Mouse (Mus musculus) stomach, embryonic 14.5 days (tissue): ENCODE data around the gene Tmem189. TPM values are rescaled to one million over a fixed set of nuclear protein-coding genes. Genes with fewer than 3 reads are reported as not detected.

Source experiments
- ATAC-seq: fragments of 200-750 bp; cut with Nextera tagmentation; 2 replicates; pipeline ENCODE4 v1.8.0; 2017; ENCODE audit warnings: low read depth, moderate TSS enrichment; ENCODE audit not compliant: insufficient number of reproducible peaks, insufficient read depth, low FRiP score
- H3K27ac ChIP-seq: fragments of 300-500 bp; sonication (generic); 2 replicates; pipeline ENCODE4 v1.5.1; 2014; ENCODE audit warnings: mild to moderate bottlenecking, low read length, moderate library complexity, mixed read lengths
- H3K27me3 ChIP-seq: fragments of 300-500 bp; sonication (generic); 2 replicates; pipeline ENCODE4 v1.6.1; 2014; ENCODE audit warnings: low read length, control low read depth, mixed read lengths; ENCODE audit not compliant: control insufficient read depth, insufficient read depth
- H3K36me3 ChIP-seq: fragments of 300-500 bp; sonication (generic); 2 replicates; pipeline ENCODE4 v1.6.1; 2014; ENCODE audit warnings: mild to moderate bottlenecking, control low read depth, low read length, moderate library complexity, mixed read lengths; ENCODE audit not compliant: control insufficient read depth, insufficient read depth
- H3K4me1 ChIP-seq: fragments of 300-500 bp; sonication (generic); 2 replicates; pipeline ENCODE4 v1.6.1; 2014; ENCODE audit warnings: low read length, control low read depth, mixed read lengths; ENCODE audit not compliant: control insufficient read depth, insufficient read depth
- H3K4me2 ChIP-seq: fragments of 300-500 bp; sonication (generic); replicated peaks from 2 replicates; pipeline ENCODE4 v1.6.1; 2014; ENCODE audit warnings: low read depth, low read length, control low read depth
- H3K4me3 ChIP-seq: fragments of 300-500 bp; sonication (generic); 2 replicates; pipeline ENCODE4 v1.5.1; 2014; ENCODE audit warnings: low read depth, low read length, control low read depth
- H3K9ac ChIP-seq: fragments of 300-500 bp; sonication (generic); replicated peaks from 2 replicates; pipeline ENCODE4 v1.6.1; 2014; ENCODE audit warnings: low read depth, mild to moderate bottlenecking, control low read depth, low read length, moderate library complexity, mixed read lengths
- H3K9me3 ChIP-seq: fragments of 300-500 bp; sonication (generic); 2 replicates; pipeline ENCODE4 v1.6.1; 2016; ENCODE audit warnings: low read depth, low read length, control low read depth; ENCODE audit not compliant: control insufficient read depth
- WGBS: fragments of 180-500 bp; shearing (Covaris S2); extraction: QIAGEN DNeasy Blood & Tissue Kit; methylation state at CpG from one replicate; pipeline ENCODE4 v1.1.7; 2014; 5-methylcytosine and 5-hydroxymethylcytosine counted together
- polyA plus RNA-seq: library from polyadenylated mRNA; unstranded; fragments of >200 nt; fragmentation: Nextera tagmentation; extraction: Ambion mirVana; gene quantifications from 2 replicates; pipeline ENCODE4 v1.2.1, GENCODE M21; 2014

The Tmem189 gene
- polyA plus RNA-seq, 1 experiment from 2014 or later: 38.9 TPM

DNA sequence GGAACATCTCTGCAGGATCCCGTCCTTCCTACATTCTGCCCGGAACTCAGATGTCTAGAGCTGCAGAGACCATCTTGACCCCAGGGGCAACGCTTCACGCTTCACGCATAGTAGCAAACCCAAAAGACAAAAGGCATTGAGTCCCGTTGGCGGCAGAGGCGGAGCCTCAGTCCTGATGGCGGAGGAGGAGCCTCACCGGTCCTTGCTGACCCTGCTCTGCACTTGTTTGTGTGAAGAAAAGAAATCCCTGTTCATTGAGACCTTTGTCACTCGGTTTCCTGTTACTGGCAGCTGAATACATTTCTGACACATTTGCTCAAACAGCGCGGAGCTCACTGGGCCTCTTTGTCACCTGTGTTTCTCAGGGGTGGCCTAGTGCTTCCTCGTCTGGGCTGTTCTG is 5.9 kb upstream of the Tmem189 start:
- ATAC-seq: no peak
- Histone ChIP-seq H3K36me3 (no peaks in the 10 kb centered on the region; the same call in 1 of the 2 replicates), H3K4me3 (no peak overlapping the region), H3K27ac (no peak overlapping the region), H3K9ac (no peak overlapping the region), H3K4me2 (no peak overlapping the region), H3K4me1 (peaks cover 9% of the 10 kb centered on the region), H3K9me3 (no peaks in the 10 kb centered on the region), H3K27me3 (no peaks in the 10 kb centered on the region)
- WGBS: 76% methylated on average over 14 of the region's 14 CpGs

DNA sequence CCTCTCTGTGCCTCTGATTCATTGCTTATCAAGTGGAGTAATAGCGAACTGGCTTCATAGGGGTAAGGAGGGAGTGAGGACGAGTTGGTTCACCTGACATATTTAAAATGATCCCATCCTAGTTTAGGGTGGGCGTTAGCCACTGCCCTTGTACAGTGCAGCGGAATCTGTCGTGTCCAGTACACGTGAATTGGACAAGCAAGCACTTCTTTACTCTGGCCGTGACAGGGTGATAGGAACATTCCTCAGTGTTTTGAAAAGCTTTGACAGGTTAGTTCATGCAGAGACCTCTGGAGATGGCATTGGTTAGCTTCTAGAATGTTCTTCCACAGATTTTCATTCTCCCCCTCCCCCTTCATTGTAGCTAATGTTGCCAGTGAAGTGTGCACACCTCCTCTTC is 5.3 kb upstream of the Tmem189 start:
- Histone ChIP-seq H3K9me3 (no peaks in the 10 kb centered on the region), H3K4me2 (no peak overlapping the region), H3K27ac (no peak overlapping the region), H3K27me3 (no peaks in the 10 kb centered on the region), H3K9ac (no peak overlapping the region), H3K4me3 (no peak overlapping the region), H3K36me3 (no peaks in the 10 kb centered on the region; the same call in 1 of the 2 replicates), H3K4me1 (peaks cover 11% of the 10 kb centered on the region)
- 95% methylated on average over 7 of the region's 7 CpGs for WGBS
- ATAC-seq: no peak

DNA sequence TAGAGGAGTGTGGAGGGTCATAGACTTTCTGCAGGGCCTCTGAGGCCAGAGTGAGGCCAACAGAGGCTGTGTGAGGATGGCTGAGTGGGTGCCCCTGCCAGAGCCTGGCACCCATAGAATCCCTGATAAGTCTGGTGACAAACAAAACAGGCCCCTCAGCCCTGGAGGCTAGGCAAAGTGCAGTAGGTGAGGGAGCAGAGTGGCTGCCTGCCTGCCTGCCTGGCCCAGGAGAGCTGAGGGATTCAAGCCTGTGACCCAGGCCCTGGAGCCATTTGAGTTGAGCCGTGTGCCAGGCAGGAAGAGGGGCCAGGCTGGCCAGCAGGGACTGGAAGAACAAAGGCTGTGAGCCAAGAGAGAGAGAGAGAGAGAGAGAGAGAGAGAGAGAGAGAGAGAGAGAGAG is 4.6 kb upstream of the Tmem189 start:
- Histone ChIP-seq H3K9me3 (no peaks in the 10 kb centered on the region), H3K4me2 (no peak overlapping the region), H3K9ac (no peak overlapping the region), H3K27ac (no peak overlapping the region), H3K36me3 (no peaks in the 10 kb centered on the region; the same call in 1 of the 2 replicates), H3K4me1 (peaks cover 11% of the 10 kb centered on the region), H3K4me3 (no peak overlapping the region), H3K27me3 (no peaks in the 10 kb centered on the region)
- no peak for ATAC-seq
- 50% methylated on average over 1 of the region's 1 CpGs for WGBS

DNA sequence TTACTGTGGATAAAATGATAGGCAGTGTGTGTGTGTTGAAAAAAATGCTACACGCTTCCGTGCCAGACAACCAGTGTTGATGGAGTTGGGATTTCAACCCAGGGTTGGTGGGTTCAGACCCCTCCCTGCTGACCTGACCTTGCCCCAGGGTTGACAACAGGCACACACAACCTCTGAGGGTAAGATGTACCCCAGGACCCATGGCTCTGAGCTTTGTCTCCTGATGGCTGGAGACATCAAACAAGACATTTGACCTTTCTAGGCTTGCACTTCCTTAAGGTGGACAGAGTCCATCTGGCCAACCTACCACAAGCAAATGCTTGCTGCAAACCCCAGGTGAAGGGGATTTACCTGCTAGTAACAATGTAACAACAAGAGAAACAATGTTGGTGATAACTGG is 3.9 kb upstream of the Tmem189 start:
- Histone ChIP-seq H3K9me3 (no peaks in the 10 kb centered on the region), H3K36me3 (no peaks in the 10 kb centered on the region; the same call in 1 of the 2 replicates), H3K9ac (no peak overlapping the region), H3K4me3 (no peak overlapping the region), H3K4me1 (peaks cover 11% of the 10 kb centered on the region), H3K4me2 (no peak overlapping the region), H3K27ac (no peak overlapping the region), H3K27me3 (no peaks in the 10 kb centered on the region)
- WGBS: 78% methylated on average over 2 of the region's 2 CpGs
- no peak for ATAC-seq

DNA sequence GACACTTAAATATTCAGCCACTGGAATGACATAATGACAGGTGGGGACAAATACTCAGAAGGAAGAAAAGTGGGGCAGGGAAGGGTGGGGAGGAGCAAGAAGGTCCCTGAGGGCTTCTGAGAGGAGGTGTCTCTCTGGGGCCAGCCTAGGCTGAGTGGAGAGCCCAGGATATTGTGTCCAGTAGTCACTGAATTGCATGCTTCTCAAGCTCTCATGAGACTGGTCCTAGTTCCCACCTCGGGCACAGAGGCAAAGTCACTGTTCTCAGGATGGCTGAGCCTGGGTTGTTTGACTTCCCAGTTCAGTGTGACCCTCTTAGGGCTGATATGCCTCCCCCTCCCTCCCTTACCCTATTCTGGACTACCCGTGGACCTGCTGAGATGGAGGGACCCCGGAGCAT is 3.2 kb upstream of the Tmem189 start:
- no peak for ATAC-seq
- Histone ChIP-seq H3K4me3 (no peak overlapping the region), H3K4me1 (peaks cover 15% of the 10 kb centered on the region), H3K9me3 (no peaks in the 10 kb centered on the region), H3K36me3 (no peaks in the 10 kb centered on the region; the same call in 1 of the 2 replicates), H3K27me3 (no peaks in the 10 kb centered on the region), H3K9ac (no peak overlapping the region), H3K27ac (no peak overlapping the region), H3K4me2 (no peak overlapping the region)
- 52% methylated on average over 3 of the region's 3 CpGs for WGBS

DNA sequence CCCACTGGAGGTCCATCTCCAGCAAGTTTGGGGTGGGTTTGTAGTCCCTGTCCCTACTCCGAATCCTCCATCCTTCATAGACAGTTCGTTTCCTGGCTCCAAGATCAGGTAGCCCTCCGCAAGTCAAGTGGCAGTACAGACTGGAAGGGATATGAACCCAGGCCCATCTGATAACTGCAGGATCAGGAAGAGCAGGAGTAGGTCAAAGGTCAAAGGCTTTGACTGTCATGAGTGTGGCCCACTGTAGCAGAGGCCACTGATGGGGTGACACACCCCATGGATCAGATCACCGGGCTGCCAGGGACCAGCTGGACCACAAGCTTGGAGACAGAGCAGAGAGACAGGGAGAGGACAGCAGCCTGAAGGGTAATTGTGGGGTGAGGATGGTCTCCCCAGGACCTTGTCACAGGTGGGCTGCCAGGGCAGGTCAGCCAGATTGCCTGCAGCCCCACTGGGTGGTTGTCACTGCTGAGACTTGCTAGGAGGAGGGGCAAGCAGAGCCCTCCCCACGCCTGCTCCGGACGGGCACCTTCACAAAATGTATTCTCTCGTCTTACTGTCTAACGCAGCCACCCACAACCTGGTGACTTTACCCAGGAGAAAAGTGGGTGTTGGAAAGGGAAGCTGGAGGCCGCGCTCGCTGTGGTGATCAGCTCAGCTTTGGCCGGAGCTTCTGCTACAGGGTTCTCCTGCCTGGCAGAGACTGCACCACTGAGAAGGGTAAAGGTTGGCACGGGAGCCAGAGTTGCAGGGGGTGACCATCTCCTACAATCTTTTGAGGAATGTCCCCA is 2.4 kb upstream of the Tmem189 start:
- Histone ChIP-seq H3K4me3 (no peak overlapping the region), H3K27me3 (no peaks in the 10 kb centered on the region; the same call in 1 of the 2 replicates), H3K9me3 (no peaks in the 10 kb centered on the region), H3K27ac (no peak overlapping the region), H3K4me1 (peaks cover 15% of the 10 kb centered on the region), H3K36me3 (no peaks in the 10 kb centered on the region; the same call in 1 of the 2 replicates), H3K4me2 (0 out of 2 replicates have a peak overlapping the region, but pooled peaks have one; percentile 97), H3K9ac (no peak overlapping the region)
- ATAC-seq: no peak
- WGBS: 89% methylated on average over 13 of the region's 14 CpGs

DNA sequence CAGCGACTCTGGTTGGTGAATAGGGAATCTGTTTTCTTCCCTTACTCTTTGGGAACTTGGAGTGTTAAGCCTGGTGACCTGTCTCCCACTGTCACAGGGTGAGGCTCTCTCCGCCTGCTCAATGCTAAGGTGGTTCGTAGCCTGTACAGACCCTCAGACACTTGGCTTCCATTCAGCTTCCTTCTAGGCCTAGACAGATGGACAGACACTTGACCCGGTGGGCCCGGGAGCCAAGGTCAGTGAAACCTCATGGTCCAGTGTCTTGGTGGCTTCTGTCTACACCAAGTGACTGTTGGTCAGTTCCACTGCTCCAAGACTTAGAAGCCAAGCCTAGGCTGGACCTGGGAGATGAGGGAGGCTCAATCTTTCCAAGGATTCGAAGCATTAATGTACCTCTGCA is 1.8 kb upstream of the Tmem189 start:
- H3K4me2 ChIP-seq: peak overlapping the region; percentile 97
- H3K36me3 ChIP-seq: no peaks in the 10 kb centered on the region; the same call in 1 of the 2 replicates
- H3K4me3 ChIP-seq: peak overlapping the region; percentile 59; the same call in 1 of the 2 replicates
- WGBS: 92% methylated on average over 6 of the region's 6 CpGs
- H3K4me1 ChIP-seq: peaks cover 15% of the 10 kb centered on the region
- no peak overlapping the region for H3K9ac ChIP-seq
- H3K27ac ChIP-seq: no peak overlapping the region
- H3K9me3 ChIP-seq: no peaks in the 10 kb centered on the region
- no peaks in the 10 kb centered on the region; the same call in 1 of the 2 replicates for H3K27me3 ChIP-seq
- ATAC-seq: no peak

DNA sequence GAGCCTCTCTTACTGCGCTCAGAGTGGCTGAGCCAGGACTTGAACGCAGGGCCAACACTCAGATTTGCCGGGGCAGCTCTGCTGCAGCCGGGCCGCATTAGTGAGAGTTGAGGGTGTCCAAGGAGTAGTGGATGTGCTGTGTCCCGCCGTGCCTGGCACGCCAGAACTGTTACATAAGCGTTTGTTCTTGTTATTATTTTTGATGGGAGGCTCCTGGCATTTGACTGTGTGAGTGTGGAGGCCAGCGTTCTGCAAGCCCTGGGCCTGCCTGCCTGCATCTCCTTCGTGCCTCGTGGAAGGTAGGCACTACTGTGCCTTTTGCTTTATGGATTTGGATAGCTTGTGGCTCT is 1.3 kb upstream of the Tmem189 start:
- no peaks in the 10 kb centered on the region; the same call in 1 of the 2 replicates for H3K36me3 ChIP-seq
- peak overlapping the region; percentile 97 for H3K4me2 ChIP-seq
- H3K27me3 ChIP-seq: no peaks in the 10 kb centered on the region; the same call in 1 of the 2 replicates
- no peak for ATAC-seq
- no peak overlapping the region for H3K27ac ChIP-seq
- no peak overlapping the region for H3K9ac ChIP-seq
- H3K9me3 ChIP-seq: no peaks in the 10 kb centered on the region
- H3K4me3 ChIP-seq: peak overlapping the region; percentile 59; the same call in 1 of the 2 replicates
- WGBS: 78% methylated on average over 12 of the region's 12 CpGs
- H3K4me1 ChIP-seq: peaks cover 15% of the 10 kb centered on the region
